Mouse (Mus musculus) limb, embryonic 10.5 days (tissue): ENCODE results near the gene Anxa9. TPM values are rescaled to one million over a fixed set of nuclear protein-coding genes. Genes with fewer than 3 reads are reported as not detected.

ENCODE experiments used
- DNase-seq: peaks from one replicate; pipeline ENCODE4 v3.0.0-alpha.2; 2017; ENCODE audit warnings: low spot score
- H3K27ac ChIP-seq: fragments of 300-500 bp; sonication (generic); 2 replicates; pipeline ENCODE4 v1.5.1; 2016; ENCODE audit warnings: mild to moderate bottlenecking
- H3K27me3 ChIP-seq: fragments of 300-500 bp; sonication (generic); 2 replicates; pipeline ENCODE4 v1.6.1; 2016; ENCODE audit warnings: low read depth, mild to moderate bottlenecking; ENCODE audit not compliant: poor library complexity, severe bottlenecking
- H3K36me3 ChIP-seq: fragments of 300-500 bp; sonication (generic); 2 replicates; pipeline ENCODE4 v1.6.1; 2016; ENCODE audit warnings: mild to moderate bottlenecking, moderate library complexity
- H3K4me1 ChIP-seq: fragments of 300-500 bp; sonication (generic); 2 replicates; pipeline ENCODE4 v1.6.1; 2016
- H3K4me3 ChIP-seq: fragments of 300-500 bp; sonication (generic); 2 replicates; pipeline ENCODE4 v1.5.1; 2016; ENCODE audit warnings: mild to moderate bottlenecking, moderate library complexity
- H3K9me3 ChIP-seq: fragments of 300-500 bp; sonication (generic); replicated peaks from 2 replicates; pipeline ENCODE4 v1.6.1; 2016; ENCODE audit warnings: mild to moderate bottlenecking
- WGBS: fragments of 180-500 bp; shearing (Covaris S2); methylation state at CpG from one replicate; pipeline ENCODE4 v1.1.7; 2016; 5-methylcytosine and 5-hydroxymethylcytosine counted together
- polyA plus RNA-seq: library from polyadenylated mRNA; unstranded; fragments of >200 nt; fragmentation: Nextera tagmentation; extraction: Ambion mirVana; gene quantifications from 2 replicates; pipeline ENCODE4 v1.2.1, GENCODE M21; 2016

The Anxa9 gene
- polyA plus RNA-seq, 1 experiment from 2014 or later: 1.6 TPM

DNA sequence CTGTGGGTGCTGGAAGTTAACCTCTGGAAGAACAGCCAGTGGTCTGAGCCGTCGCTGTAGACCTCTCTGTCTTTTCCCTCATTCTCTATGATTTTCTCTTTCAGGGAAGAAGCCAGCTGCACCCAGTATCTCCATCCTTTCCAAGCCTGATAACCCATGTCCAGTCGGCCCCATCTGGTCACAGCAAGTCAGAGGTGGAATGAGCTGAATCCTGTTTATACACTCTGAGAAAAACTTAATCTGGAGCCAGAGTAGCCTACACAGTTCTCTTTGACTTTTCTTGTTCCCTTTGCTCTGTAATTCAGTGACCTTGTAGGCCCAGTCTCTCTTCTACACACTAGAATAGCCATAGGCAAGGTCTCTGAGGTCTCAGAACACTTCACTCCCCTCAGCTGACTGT, 19.4 kb downstream of the Anxa9 start:
- H3K36me3 ChIP-seq: peaks cover 40% of the 10 kb centered on the region
- no peaks in the 10 kb centered on the region for H3K27me3 ChIP-seq
- H3K27ac ChIP-seq: no peak overlapping the region
- WGBS: 90% methylated on average over 3 of the region's 3 CpGs
- H3K4me3 ChIP-seq: no peak overlapping the region
- DNase-seq: no peak
- peaks cover 15% of the 10 kb centered on the region for H3K4me1 ChIP-seq
- no peaks in the 10 kb centered on the region for H3K9me3 ChIP-seq

DNA sequence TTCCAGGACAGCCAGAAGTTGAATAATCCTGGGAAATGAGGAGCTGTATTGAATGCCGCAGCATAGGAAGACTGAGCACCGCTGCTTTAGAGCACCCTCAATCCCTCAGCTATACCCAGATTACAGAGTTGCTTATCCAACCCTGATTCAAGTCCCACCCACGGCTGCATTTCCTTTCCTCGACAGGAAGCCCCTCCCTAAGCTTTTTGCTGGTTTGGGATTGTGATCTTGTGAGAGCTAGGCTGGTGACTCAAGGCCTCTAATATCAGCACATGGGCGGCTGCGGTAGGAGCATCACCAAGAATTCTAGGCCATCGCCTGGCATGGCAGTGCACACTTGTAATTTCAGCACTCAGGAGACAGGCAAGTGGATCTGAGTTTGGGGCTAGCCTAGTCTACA, 20.5 kb downstream of the Anxa9 start:
- DNase-seq: no peak
- no peak overlapping the region for H3K27ac ChIP-seq
- WGBS: 90% methylated on average over 7 of the region's 7 CpGs
- peaks cover 22% of the 10 kb centered on the region for H3K4me1 ChIP-seq
- H3K9me3 ChIP-seq: no peaks in the 10 kb centered on the region
- no peaks in the 10 kb centered on the region for H3K27me3 ChIP-seq
- peaks cover 32% of the 10 kb centered on the region for H3K36me3 ChIP-seq
- no peak overlapping the region for H3K4me3 ChIP-seq

DNA sequence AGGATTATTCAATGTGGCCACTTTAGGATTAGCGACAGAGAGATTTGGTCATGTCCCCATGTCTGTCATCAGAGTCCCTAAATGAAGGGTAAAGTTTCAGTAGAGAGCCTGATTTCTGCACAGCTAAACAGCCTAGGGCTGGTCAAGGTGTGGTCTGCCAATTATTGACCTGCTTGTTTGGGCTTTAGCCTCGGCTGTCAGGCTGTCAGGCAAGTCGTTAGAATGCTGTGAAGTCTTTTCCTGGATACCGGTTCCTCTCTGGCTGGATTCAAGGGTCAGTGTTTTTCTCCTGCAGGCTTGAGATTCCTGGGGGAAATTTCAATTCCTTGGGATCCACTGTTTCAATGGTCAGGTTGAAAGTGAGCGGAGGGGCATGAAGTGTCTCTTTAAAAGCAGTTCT, 21.0 kb downstream of the Anxa9 start:
- Histone ChIP-seq H3K27me3 (no peaks in the 10 kb centered on the region), H3K27ac (no peak overlapping the region), H3K9me3 (no peaks in the 10 kb centered on the region), H3K4me1 (peaks cover 22% of the 10 kb centered on the region), H3K36me3 (peaks cover 27% of the 10 kb centered on the region), H3K4me3 (no peak overlapping the region)
- WGBS: 67% methylated on average over 5 of the region's 5 CpGs
- DNase-seq: no peak

DNA sequence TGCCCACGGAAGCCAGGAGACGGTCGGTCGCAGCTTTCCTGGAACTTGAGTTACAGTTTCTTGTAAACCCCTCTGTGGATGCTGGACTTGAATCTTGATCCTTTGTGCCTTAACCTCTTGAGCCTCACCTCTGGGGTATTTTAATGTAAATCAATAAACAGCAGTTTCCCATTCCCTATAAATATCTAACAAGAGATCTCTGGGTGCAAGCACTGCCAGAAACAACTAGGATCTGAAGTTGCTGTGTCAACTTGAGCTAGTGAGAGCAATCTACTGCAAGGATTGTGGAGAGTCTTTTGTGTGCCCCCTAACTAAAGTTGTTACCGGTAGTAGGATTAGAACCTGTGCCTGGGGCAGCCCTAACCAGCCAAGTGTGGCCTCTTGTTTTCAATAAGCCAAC, 21.6 kb downstream of the Anxa9 start:
- Histone ChIP-seq H3K9me3 (no peaks in the 10 kb centered on the region), H3K4me1 (peaks cover 26% of the 10 kb centered on the region), H3K4me3 (no peak overlapping the region), H3K36me3 (peaks cover 21% of the 10 kb centered on the region), H3K27me3 (no peaks in the 10 kb centered on the region), H3K27ac (no peak overlapping the region)
- DNase-seq: no peak
- WGBS: 96% methylated on average over 5 of the region's 5 CpGs

DNA sequence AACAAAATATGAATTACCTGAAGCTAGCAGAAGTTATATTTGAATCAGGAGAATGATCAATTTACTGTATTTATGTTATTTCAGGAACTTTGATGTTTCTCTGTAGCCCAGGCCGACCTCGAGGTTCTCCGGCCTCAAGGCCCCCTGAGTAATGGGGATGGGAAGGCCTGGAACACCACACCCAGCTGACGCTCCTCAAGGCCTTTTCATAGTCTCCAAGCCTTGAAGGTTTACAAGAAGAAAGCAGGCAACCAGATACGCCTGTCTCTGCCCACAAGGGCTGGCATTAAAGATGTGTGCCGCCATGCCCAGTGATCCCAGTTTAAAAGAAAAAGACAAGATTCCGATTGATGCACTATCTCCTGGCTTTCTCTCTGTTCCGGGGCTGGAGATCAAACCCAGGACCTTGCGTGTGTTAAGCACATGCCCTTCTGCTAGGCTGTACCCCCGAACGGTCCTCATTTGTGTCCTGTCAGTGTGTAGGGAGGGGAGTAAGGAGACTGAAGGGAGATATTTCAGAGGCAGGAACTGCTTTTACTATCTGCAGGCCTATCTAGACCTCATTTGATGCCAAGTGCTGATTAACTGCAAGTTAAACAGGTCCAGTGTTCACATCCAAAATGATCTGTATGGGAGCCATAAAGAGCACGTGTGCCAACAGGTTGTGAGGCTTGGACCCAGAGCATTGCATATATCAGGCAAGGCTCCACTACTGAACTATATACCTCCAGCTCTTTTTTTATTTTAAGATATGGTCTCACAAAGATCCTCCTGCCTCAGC, 22.3 kb downstream of the Anxa9 start:
- Histone ChIP-seq H3K27ac (no peak overlapping the region), H3K36me3 (peaks cover 14% of the 10 kb centered on the region), H3K4me3 (peak overlapping the region; percentile 80), H3K27me3 (no peaks in the 10 kb centered on the region), H3K9me3 (no peaks in the 10 kb centered on the region), H3K4me1 (peaks cover 26% of the 10 kb centered on the region)
- no peak for DNase-seq
- 90% methylated on average over 12 of the region's 12 CpGs for WGBS

DNA sequence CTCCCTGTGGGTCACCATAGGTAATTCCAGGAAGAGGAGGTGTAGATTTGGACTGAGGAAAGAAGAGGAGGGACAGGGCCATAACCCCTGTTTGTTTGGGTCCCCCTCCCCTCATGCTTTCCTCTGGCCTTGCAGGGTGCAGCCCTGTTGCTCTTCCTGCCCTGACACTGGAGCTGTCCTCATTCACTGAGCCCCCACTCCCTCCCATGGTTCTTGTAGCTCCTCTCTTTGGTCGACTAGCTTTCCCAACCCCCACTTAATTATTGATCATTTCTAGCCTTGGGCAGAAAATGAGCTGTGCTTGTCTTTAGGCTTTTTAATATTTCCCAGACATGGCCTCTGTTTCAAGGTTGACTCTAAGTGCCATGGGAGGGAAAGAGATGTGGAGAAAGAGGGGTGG, 22.9 kb downstream of the Anxa9 start:
- peak overlapping the region; percentile 95; the same call in 1 of the 2 replicates for H3K27ac ChIP-seq
- peaks cover 15% of the 10 kb centered on the region for H3K36me3 ChIP-seq
- WGBS: 36% methylated on average over 1 of the region's 1 CpGs
- H3K4me1 ChIP-seq: peaks cover 26% of the 10 kb centered on the region
- H3K9me3 ChIP-seq: no peaks in the 10 kb centered on the region
- no peaks in the 10 kb centered on the region for H3K27me3 ChIP-seq
- DNase-seq: no peak
- peak overlapping the region; percentile 80 for H3K4me3 ChIP-seq

DNA sequence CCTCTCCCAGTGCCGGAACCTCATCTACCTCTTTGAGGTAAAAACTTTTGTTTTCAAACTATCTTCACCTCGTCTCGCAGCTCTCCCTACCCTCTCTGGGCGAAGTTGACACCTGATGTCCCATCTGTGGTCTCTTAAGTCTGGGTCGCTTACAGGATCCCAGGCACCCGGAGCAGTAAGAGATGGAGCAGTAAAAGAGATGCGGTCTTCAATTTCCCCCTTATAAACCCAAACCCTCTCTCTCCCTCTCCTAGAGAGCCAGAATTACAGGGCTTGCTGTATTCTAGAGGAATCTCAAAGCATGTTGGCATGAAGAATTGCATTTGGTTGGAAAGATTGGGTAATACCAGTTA, 23.4 kb downstream of the Anxa9 start:
- Histone ChIP-seq H3K27me3 (no peaks in the 10 kb centered on the region), H3K4me1 (peaks cover 26% of the 10 kb centered on the region), H3K27ac (peak overlapping the region; percentile 95), H3K36me3 (peaks cover 14% of the 10 kb centered on the region), H3K9me3 (no peaks in the 10 kb centered on the region), H3K4me3 (peak overlapping the region; percentile 80)
- WGBS: under 1% methylated on average over 7 of the region's 7 CpGs
- DNase-seq: no peak

DNA sequence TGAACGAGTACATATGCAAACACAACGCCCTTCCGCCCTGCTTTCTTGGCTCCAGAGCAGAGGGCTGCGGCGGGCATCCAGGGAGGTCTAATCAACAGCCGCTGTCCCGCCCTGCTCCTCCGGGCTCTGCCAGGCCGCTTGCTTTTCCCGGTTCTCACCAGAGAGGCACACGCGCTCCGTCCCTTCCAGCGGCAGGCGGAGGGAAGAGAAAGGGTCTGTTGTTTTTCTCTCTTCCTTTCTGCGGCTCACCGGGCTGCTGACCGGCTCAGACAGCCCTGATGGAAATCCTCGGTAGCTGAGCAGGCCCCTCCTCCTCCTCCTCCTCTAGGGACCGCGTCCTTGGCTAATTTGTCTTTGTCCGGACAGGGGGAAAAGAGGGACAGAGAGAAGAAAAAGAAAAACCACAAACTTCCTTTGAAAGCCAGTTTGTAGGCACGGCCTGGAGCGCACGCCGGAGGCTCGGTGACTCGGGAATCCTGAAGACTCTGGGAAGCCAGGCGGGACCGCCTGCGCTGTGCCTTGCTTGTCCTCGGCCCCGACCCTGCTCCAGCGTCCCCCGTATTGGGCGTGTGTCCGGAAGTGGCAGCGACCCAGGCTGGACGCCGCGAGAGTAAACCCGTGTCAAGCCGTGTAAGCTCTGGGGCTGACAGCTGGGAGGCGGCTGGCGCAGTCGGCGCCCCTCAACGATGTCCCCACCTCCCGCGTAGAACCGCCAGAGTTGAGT, 23.9 kb downstream of the Anxa9 start:
- H3K27me3 ChIP-seq: no peaks in the 10 kb centered on the region
- no peaks in the 10 kb centered on the region for H3K9me3 ChIP-seq
- peak overlapping the region; percentile 80 for H3K4me3 ChIP-seq
- H3K27ac ChIP-seq: peak overlapping the region; percentile 95
- peaks cover 11% of the 10 kb centered on the region for H3K36me3 ChIP-seq
- DNase-seq: peak; percentile 85
- under 1% methylated on average over 51 of the region's 51 CpGs for WGBS
- H3K4me1 ChIP-seq: peaks cover 26% of the 10 kb centered on the region

DNA sequence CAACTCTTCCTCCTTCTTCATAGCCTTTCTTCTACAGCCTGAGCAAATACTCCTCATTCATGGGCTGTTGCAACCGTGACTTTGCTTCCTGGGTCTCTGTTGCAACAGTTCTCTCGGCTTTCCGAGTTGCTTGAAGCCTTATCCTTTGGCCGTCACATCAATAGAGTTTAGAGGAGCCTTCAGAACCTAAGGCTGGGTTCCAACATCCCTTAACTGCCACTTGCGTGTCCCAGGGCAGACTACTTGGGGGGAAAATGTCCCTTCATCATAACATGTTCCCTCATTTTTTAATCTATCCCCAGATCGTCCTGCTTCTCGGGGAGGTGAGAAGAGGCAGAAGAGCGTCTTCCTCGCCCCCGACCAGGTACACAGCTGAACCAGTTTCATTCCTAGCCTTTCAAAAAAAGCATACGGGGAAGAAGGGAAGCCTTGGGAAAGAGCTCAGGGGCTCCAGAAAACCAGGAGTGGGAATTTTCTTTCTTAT, 24.6 kb downstream of the Anxa9 start:
- DNase-seq: no peak
- H3K9me3 ChIP-seq: no peaks in the 10 kb centered on the region
- no peaks in the 10 kb centered on the region for H3K27me3 ChIP-seq
- H3K36me3 ChIP-seq: peaks cover 8% of the 10 kb centered on the region
- under 1% methylated on average over 11 of the region's 11 CpGs for WGBS
- peaks cover 26% of the 10 kb centered on the region for H3K4me1 ChIP-seq
- H3K4me3 ChIP-seq: peak overlapping the region; percentile 80
- H3K27ac ChIP-seq: peak overlapping the region; percentile 95

DNA sequence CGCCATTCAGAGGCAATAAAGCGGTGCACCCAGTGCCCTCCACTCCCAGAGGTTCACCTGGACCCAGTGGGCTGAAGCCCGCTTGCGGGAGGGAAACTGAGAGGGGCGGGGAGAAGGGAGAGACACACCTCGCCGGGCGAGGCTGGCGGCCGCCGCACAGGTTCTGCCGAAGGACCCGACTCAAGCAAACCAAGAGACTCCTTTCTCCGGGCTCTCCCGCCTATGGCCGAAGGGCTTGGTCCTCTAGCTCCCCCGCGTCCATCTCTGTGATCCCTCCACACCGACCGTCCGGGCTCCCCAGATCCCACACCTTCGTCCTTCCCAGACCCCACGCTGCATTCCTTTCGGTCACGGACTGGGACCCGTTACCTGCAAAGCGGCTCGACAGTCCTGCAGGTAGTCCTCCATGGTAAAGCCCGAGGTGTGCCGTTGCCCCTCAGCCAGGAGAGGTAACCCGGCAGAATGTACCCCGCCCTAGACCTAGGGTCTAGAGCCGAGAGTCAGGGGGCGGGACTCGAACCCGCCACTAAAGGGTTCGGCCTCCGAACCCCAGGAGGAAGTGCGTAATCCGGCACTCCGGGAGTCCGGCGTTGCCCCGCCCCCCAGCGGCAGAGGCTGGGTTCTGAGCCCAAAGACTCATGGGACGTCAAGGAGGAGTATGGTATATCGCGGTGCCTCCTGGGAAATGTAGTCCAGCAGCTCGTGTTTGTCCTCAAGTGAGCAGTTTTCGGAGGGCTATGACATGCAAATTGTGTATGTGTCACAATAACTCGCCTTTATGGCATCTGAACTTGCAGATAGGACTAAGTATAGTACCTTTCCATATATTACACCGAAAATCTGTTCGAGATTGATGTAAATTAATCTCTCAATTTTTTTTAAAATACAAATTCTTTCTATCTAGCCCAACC, 25.5 kb downstream of the Anxa9 start, which contains the start of the genes Mindy1 and Prune1:
Gene Mindy1 (plus strand): TSS at position 130 of the 911 bp plus-strand sequence.
Gene Prune1 (minus strand): TSS at position 861 of the 911 bp plus-strand sequence.
- WGBS: under 1% methylated on average over 53 of the region's 53 CpGs
- peaks cover 9% of the 10 kb centered on the region; the same call in 1 of the 2 replicates for H3K36me3 ChIP-seq
- H3K27ac ChIP-seq: peak within 1 kb of the TSS; percentile 95
- peak; percentile 97 for DNase-seq
- no peaks in the 10 kb centered on the region for H3K27me3 ChIP-seq
- H3K4me1 ChIP-seq: peaks cover 26% of the 10 kb centered on the region
- H3K4me3 ChIP-seq: peak within 1 kb of the TSS; percentile 80
- no peaks in the 10 kb centered on the region for H3K9me3 ChIP-seq

DNA sequence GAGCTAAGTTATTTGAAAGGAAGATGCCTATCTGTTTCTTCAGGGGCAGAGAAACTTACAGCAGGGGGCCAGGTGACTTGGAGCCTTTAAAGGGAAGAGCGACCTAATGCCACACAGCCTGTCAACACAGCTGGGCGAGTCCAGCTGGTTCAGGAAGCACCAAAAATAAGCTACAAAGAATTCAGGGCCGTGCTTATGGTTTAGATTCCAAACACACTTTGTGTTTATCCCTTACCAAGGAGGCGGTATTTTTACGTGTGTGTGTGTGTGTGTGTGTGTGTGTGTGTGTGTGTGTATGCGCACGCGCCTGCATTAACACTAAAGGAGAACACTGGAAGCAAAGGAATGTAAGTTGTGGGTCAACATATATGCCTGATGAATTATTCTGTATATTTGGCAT, 26.2 kb downstream of the Anxa9 start:
- peak; percentile 44 for DNase-seq
- H3K27ac ChIP-seq: peak overlapping the region; percentile 95
- H3K27me3 ChIP-seq: no peaks in the 10 kb centered on the region
- H3K4me3 ChIP-seq: peak overlapping the region; percentile 80
- peaks cover 26% of the 10 kb centered on the region for H3K4me1 ChIP-seq
- no peaks in the 10 kb centered on the region for H3K9me3 ChIP-seq
- H3K36me3 ChIP-seq: peaks cover 9% of the 10 kb centered on the region; the same call in 1 of the 2 replicates
- WGBS: 24% methylated on average over 8 of the region's 8 CpGs

DNA sequence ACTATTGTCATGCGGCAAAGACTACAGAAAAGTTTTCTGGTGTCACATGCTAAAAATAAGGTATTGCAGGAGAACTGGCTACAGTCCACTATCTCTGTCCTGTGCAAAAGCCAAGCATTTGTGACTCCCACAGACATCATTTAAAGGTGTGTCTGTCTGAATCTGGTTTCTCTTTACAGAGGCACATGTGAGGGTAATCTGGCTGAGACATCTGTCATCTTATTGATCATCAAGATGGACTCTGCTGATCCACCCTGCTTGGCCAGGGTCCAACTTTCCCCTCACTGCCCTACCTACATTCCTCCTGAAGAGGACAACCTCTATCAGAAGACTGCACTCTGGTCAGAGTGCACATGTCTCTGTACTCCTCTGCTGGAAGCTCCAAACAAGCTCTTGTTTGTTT, 29.8 kb downstream of the Anxa9 start:
- DNase-seq: no peak
- Histone ChIP-seq H3K4me1 (peaks cover 8% of the 10 kb centered on the region), H3K27me3 (no peaks in the 10 kb centered on the region), H3K4me3 (no peak overlapping the region), H3K36me3 (peaks cover 25% of the 10 kb centered on the region), H3K9me3 (no peaks in the 10 kb centered on the region), H3K27ac (no peak overlapping the region)
- 88% methylated on average over 1 of the region's 1 CpGs for WGBS
